Mouse (Mus musculus) midbrain, embryonic 15.5 days (tissue): ENCODE results near the gene Best1. TPM values are rescaled to one million over a fixed set of nuclear protein-coding genes. Genes with fewer than 3 reads are reported as not detected.
A peak's percentile ranks its signal among the peaks of the same experiment; 100 is the strongest.
"Not testable (repeated sequence)": the region's sequence is repeated elsewhere in the genome, so short reads cannot be mapped to it uniquely, and the experiment has no call there.

Source experiments
- ATAC-seq: fragments of 200-750 bp; cut with Nextera tagmentation; replicated peaks from 2 replicates; pipeline ENCODE4 v1.8.0; 2017; ENCODE audit warnings: moderate TSS enrichment
- H3K27ac ChIP-seq: fragments of 300-500 bp; sonication (generic); 2 replicates; pipeline ENCODE4 v1.5.1; 2015; ENCODE audit warnings: mild to moderate bottlenecking, inconsistent platforms
- H3K27me3 ChIP-seq: fragments of 300-500 bp; sonication (generic); replicated peaks from 2 replicates; pipeline ENCODE4 v1.6.1; 2015; ENCODE audit warnings: inconsistent platforms
- H3K36me3 ChIP-seq: fragments of 300-500 bp; sonication (generic); replicated peaks from 2 replicates; pipeline ENCODE4 v1.6.1; 2015; ENCODE audit warnings: inconsistent platforms
- H3K4me1 ChIP-seq: fragments of 300-500 bp; sonication (generic); 2 replicates; pipeline ENCODE4 v1.6.1; 2015; ENCODE audit warnings: inconsistent platforms
- H3K4me2 ChIP-seq: fragments of 300-500 bp; sonication (generic); 2 replicates; pipeline ENCODE4 v1.6.1; 2015; ENCODE audit warnings: inconsistent platforms, mild to moderate bottlenecking, moderate library complexity
- H3K4me3 ChIP-seq: fragments of 300-500 bp; sonication (generic); 2 replicates; pipeline ENCODE4 v1.5.1; 2015; ENCODE audit warnings: mild to moderate bottlenecking, inconsistent platforms
- H3K9ac ChIP-seq: fragments of 300-500 bp; sonication (generic); 2 replicates; pipeline ENCODE4 v1.6.1; 2015; ENCODE audit warnings: mild to moderate bottlenecking, inconsistent platforms
- H3K9me3 ChIP-seq: fragments of 300-500 bp; sonication (generic); 2 replicates; pipeline ENCODE4 v1.6.1; 2016; ENCODE audit warnings: inconsistent platforms
- WGBS: fragments of 180-500 bp; shearing (Covaris S2); methylation state at CpG from one replicate; pipeline ENCODE4 v1.1.7; 2015; ENCODE audit warnings: mixed read lengths; 5-methylcytosine and 5-hydroxymethylcytosine counted together
- polyA plus RNA-seq: library from polyadenylated mRNA; unstranded; fragments of >200 nt; fragmentation: Nextera tagmentation; extraction: Ambion mirVana; gene quantifications from 2 replicates; pipeline ENCODE4 v1.2.1, GENCODE M21; 2015

Best1 gene
- polyA plus RNA-seq, 1 experiment from 2014 or later, result 3.2 TPM

DNA sequence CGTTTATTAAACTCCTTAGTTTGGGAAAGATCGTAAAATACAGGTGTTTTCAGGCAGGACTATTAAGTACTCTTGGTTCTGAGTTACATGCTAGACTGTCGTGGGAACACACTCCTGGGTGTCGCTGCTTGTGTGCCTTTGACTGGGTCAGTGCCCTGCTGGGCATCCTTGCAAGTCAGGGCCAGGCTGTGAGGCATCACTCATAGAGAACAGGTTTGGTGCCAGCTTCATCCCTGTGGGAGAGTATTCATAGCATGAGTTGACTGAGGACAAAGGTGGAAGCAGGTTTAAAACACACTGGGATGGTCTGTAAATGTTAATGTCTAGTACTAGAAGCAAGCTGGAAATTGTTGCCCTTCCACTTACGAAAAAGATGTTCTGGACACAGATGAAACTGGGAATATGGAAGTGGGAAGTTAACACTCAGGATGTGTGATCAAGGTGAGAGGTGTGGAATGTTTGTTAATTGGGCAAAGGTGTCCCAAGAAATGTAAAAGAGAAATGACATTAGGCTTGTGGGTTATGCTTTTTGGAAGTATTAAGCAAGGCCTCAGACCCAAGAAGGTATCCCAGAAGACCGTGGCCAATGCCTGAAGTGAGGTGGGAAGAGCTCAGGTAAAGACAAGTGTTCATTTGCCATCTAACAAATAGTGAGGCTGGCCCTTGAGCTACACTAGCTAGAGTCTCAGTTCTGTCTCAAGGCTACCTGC lies 16.1 kb downstream of the Best1 start:
- Histone ChIP-seq H3K4me2 (no peak overlapping the region), H3K4me1 (peaks cover 20% of the 10 kb centered on the region), H3K36me3 (peaks cover 7% of the 10 kb centered on the region), H3K9me3 (no peaks in the 10 kb centered on the region), H3K27me3 (no peaks in the 10 kb centered on the region), H3K4me3 (no peak overlapping the region), H3K9ac (no peak overlapping the region), H3K27ac (no peak overlapping the region)
- WGBS, result 93% methylated on average over 6 of the region's 6 CpGs
- ATAC-seq, result no peak

DNA sequence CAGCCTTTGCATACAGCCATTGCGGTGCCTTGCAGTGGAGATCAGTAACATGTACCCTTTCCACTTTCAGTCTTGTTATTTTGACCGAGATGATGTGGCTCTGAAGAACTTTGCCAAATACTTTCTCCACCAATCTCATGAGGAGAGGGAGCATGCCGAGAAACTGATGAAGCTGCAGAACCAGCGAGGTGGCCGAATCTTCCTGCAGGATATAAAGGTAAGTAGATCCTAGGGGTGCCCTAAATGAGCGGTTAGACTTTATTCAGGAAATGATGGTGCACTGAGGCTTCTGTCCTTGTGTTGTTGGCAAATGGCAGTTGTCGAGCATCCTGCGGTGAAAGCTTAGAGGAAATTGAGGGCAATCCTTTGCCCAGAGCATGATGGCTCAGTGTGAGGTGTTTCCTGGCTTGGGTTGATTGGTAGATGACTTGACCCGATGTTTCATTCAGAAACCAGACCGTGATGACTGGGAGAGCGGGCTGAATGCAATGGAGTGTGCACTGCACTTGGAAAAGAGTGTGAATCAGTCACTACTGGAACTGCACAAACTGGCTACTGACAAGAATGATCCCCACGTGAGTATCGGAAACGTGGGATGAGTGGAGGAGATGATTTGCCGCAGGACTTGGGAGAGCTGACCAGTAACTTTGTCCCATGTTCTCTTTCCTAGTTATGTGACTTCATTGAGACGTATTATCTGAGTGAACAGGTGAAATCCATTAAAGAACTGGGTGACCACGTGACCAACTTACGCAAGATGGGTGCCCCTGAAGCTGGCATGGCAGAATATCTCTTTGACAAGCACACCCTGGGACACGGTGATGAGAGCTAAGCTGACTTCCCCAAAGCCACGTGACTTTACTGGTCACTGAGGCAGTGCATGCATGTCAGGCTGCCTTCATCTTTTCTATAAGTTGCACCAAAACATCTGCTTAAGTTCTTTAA lies 17.1 kb downstream of the Best1 start:
- no peaks in the 10 kb centered on the region for H3K27me3 ChIP-seq
- peaks cover 7% of the 10 kb centered on the region for H3K36me3 ChIP-seq
- peak overlapping the region; percentile 82; the same call in 1 of the 2 replicates for H3K9ac ChIP-seq
- no peak overlapping the region for H3K27ac ChIP-seq
- 94% methylated on average over 20 of the region's 20 CpGs for WGBS
- H3K9me3 ChIP-seq, result no peaks in the 10 kb centered on the region
- ATAC-seq, result no peak
- H3K4me1 ChIP-seq, result peaks cover 20% of the 10 kb centered on the region
- peak overlapping the region; percentile 82 for H3K4me3 ChIP-seq
- peak overlapping the region; percentile 82 for H3K4me2 ChIP-seq

DNA sequence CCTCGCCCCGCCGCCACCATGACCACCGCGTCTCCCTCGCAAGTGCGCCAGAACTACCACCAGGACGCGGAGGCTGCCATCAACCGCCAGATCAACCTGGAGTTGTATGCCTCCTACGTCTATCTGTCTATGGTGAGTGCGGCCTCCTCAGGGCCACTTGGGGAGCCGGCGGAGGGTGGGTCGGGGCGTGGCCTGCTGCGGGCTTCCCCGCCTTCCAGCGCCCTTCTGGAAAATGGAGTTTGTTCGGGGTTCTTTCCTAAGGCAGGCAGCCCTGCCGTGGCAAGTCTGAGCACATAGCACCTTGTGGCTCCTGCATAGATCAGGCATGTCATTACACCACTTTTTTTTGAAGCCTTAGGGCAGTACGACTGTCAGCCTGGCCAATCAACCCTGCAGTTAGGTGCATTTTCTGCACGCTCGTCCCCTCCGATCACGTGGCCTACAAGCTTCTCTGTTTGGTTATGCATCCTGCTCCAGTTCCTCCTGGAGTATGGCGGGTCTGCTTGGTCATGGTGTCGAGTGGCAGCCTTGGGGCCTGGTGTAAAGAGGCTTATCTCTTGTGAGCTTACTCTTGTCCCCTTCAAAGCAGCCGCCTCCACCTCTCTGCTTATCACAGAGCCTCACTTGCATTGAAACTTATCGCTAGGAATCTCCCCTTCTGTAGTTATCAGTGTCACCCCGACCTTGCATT lies 18.4 kb downstream of the Best1 start:
- under 1% methylated on average over 29 of the region's 31 CpGs for WGBS
- H3K4me2 ChIP-seq, result peak overlapping the region; percentile 82
- H3K27ac ChIP-seq, result peak overlapping the region; percentile 92
- peak; percentile 84 for ATAC-seq
- H3K4me1 ChIP-seq, result peaks cover 20% of the 10 kb centered on the region
- H3K9me3 ChIP-seq, result no peaks in the 10 kb centered on the region
- peaks cover 7% of the 10 kb centered on the region for H3K36me3 ChIP-seq
- peak overlapping the region; percentile 82 for H3K4me3 ChIP-seq
- H3K27me3 ChIP-seq, result no peaks in the 10 kb centered on the region
- H3K9ac ChIP-seq, result peak overlapping the region; percentile 82

DNA sequence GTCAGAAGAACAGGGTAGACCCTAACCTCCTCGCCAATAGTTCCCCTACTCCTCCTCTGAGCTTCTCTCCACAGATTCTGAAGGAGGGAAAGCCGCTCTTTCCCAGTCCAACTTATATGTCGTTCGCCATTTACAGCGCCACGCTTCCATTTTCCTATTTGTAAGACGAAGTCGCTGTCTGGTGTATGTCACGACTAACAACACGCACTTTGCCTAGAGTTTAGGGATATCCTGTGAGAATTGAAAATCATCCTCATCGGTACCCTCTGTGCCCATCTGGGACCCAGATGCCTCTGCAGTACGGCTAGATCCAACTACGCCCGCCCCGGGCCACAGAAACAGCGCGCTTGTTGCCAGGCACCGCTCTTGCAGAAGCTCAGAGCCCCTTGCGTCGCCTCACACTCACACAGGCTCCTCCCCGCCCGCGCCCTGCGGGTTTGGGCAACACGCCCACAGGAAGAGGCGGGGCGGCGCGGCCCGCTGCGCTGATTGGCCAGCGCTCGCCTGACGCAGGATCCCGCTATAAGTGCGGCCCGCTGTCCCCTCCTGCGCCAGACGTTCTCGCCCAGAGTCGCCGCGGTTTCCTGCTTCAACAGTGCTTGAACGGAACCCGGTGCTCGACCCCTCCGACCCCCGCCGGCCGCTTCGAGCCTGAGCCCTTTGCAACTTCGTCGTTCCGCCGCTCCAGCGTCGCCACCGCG lies 19.1 kb downstream of the Best1 start:
- 1% methylated on average over 55 of the region's 59 CpGs for WGBS
- Histone ChIP-seq H3K27me3 (no peaks in the 10 kb centered on the region), H3K36me3 (peaks cover 7% of the 10 kb centered on the region), H3K27ac (peak overlapping the region; percentile 92), H3K4me3 (peak overlapping the region; percentile 82), H3K9me3 (no peaks in the 10 kb centered on the region), H3K4me2 (peak overlapping the region; percentile 82), H3K9ac (peak overlapping the region; percentile 82), H3K4me1 (peaks cover 20% of the 10 kb centered on the region)
- ATAC-seq, result peak; percentile 99

DNA sequence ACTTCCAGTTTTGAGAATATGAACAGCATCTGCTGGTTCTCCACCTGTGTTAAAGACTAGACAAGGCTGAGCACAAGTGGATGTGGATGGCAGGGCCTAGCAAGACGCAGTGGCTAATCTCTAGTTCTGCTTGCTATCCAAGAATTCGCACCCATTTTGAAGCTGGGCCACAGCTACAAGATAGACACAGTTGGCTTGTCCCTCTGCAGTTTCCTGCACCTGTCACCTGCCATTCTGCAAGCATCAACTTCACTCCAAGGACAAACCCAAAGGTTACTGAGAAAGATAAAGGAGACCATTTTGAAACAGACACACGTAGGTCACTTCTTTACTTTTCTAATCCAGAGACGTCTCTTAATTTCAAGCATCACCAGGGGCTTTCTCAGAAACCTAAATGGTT lies 19.8 kb downstream of the Best1 start:
- peaks cover 7% of the 10 kb centered on the region for H3K36me3 ChIP-seq
- peak overlapping the region; percentile 92 for H3K27ac ChIP-seq
- H3K4me2 ChIP-seq, result peak overlapping the region; percentile 82
- peaks cover 20% of the 10 kb centered on the region for H3K4me1 ChIP-seq
- ATAC-seq, result no peak
- 66% methylated on average over 4 of the region's 4 CpGs for WGBS
- peak overlapping the region; percentile 82 for H3K4me3 ChIP-seq
- H3K9me3 ChIP-seq, result no peaks in the 10 kb centered on the region
- no peaks in the 10 kb centered on the region for H3K27me3 ChIP-seq
- no peak overlapping the region for H3K9ac ChIP-seq

DNA sequence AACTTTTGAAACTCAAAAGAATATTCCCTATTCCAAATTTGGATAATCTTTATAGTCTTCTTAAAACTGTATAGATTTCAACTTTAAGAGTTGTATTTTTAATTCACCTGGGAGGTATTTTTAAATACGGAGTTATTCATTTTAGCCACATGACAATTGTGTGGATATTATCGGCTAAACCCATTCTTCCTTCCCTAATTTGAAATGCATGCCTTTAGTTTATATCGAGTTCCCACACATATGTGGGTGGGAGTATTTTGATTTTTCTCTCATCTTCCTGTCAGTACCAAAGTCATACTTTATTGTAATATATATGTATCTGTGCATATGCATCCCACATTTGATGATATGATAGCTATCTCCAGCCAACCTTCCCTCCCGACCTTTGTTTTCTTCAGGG lies 21.2 kb downstream of the Best1 start, which contains the start of gene Fth1:
Fth1 (plus strand) TSS at position 341 of the 400 bp plus-strand sequence.
- H3K9me3 ChIP-seq, result no peaks in the 10 kb centered on the region
- H3K4me2 ChIP-seq, result no peak within 1 kb of the TSS
- no peak within 1 kb of the TSS for H3K9ac ChIP-seq
- peaks cover 3% of the 10 kb centered on the region for H3K36me3 ChIP-seq
- no peak within 1 kb of the TSS for H3K4me3 ChIP-seq
- 85% methylated on average over 4 of the region's 4 CpGs for WGBS
- peaks cover 20% of the 10 kb centered on the region for H3K4me1 ChIP-seq
- H3K27me3 ChIP-seq, result no peaks in the 10 kb centered on the region
- no peak for ATAC-seq
- H3K27ac ChIP-seq, result no peak within 1 kb of the TSS

DNA sequence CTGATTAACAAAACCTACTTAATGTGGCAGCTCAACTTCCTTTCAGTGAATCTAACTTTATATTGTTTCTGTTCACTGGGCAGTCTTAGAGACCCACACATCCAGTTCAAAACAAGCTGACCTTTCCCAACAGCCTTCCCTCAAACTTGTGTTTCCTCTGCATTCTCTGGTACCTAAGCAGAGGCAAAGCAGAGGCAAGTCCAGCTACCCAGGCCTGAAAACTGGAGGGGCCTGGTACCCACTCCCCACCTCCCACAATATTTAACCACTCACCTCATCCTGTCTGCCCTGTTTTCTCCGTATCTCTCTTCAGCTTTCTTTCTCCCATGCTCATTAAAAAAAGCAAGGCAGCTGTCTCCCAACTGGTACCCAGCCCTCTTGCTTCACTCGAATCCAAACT lies 22.3 kb downstream of the Best1 start:
- no peak overlapping the region for H3K4me2 ChIP-seq
- no peak for ATAC-seq
- 86% methylated on average over 2 of the region's 2 CpGs for WGBS

DNA sequence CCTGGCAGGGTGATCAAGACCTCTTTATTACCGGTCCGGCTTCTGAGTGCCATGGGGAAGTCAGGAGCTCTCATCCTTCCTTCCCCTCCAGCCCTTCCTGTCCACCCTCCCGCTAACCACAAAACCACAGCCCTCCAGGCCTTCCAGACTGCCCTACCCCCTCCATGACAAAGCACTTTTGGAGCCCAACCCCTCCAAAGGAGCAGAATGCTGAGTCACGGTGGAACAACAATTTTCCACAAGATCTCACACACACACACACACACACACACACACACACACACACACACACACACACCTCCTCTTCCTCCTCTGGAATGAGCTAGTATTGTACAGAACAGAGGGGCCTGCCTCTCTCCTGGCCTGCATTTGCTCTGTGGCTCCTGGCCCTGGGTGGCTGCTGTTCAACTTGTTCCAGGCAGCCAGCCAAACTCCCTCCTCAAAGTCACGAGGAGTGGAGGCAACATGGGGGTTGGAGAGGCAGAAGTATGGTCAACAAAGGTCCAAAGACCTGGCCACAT lies 22.9 kb downstream of the Best1 start:
- Histone ChIP-seq H3K4me3 (no peak overlapping the region), H3K27me3 (no peaks in the 10 kb centered on the region), H3K27ac (no peak overlapping the region), H3K9ac (no peak overlapping the region), H3K9me3 (no peaks in the 10 kb centered on the region), H3K4me2 (no peak overlapping the region), H3K4me1 (peaks cover 11% of the 10 kb centered on the region), H3K36me3 (no peaks in the 10 kb centered on the region)
- ATAC-seq, result no peak
- WGBS, result 59% methylated on average over 5 of the region's 5 CpGs

More for the DNA sequence above, 22.3 kb downstream of the Best1 start:
- H3K9ac ChIP-seq, result no peak overlapping the region
- H3K9me3 ChIP-seq, result no peaks in the 10 kb centered on the region
- H3K27me3 ChIP-seq, result no peaks in the 10 kb centered on the region
- H3K4me1 ChIP-seq, result peaks cover 18% of the 10 kb centered on the region
- no peak overlapping the region for H3K4me3 ChIP-seq
- H3K36me3 ChIP-seq, result no peaks in the 10 kb centered on the region
- H3K27ac ChIP-seq, result no peak overlapping the region

DNA sequence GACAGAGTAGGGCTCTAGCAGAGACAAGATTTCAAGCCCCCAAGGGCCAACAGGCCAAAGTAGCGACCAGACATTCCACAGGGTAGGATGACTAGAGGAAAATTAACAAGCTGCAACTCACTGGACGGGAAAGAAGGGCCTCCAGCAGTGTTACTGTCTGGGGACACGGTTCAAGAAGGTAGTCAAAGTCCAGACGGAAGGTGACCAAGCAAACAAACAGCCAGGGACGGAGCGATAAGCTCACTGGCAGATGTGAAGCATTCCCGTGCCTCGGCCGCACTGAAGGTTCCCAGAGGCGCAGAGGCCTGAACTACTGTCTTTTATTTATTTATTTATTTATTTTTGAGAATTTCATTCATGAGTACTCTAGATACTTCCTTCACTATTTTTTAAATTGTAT lies 24.3 kb downstream of the Best1 start:
- Histone ChIP-seq H3K4me1 (peaks cover 8% of the 10 kb centered on the region), H3K27ac (no peak overlapping the region), H3K4me3 (no peak overlapping the region), H3K4me2 (no peak overlapping the region), H3K36me3 (no peaks in the 10 kb centered on the region), H3K9me3 (no peaks in the 10 kb centered on the region), H3K27me3 (no peaks in the 10 kb centered on the region), H3K9ac (no peak overlapping the region)
- 91% methylated on average over 10 of the region's 10 CpGs for WGBS
- ATAC-seq, result no peak

DNA sequence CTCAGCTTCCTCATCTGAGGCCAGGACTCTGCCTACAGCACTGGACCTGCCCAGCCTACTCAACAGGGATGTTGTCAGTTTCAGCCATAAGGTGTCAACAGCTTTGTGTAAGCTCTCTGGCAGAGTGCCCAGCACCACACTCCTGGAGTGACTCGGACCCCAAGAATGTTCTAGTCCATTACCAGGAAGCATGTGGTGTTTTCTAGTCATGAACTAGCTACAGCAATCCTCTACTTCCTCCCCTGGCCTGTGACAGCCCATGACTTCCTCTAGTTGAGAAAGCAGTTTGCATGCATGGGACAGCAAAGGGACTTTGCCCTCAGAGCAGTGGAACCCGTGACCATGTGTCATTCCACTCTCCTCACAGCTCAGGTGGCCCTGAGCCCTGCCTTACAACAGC lies 26.6 kb downstream of the Best1 start:
- not testable (repeated sequence) for ATAC-seq
- 80% methylated on average over 2 of the region's 2 CpGs for WGBS

DNA sequence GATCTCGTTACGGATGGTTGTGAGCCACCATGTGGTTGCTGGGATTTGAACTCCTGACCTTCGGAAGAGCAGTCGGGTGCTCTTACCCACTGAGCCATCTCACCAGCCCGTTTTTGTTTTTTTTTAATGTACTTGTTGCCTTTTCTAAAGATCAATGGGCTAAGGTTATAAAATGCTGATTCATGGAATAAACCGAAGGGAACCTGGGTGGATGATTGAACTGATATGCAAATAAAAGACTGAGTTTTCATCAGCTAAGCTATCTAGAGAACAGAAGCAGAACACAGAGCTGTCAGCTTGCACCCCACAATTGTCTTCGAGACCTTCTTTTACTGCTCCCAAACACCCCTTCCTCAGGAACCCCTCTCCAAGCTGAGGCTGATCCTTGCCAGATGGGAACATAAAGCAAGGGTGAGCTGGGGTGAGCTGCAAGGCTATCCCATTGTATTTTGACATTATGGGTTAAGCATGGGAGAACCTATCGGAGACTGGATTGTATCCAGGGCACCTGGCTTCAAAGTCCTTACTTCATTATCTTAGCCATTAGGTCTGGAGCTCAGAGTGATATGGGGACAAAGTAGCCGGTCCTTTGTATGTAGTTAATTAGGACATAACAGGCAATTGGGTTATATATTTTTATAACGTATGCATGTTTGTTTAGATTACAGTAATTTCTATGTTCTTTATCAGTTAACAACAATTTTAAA lies 33.2 kb downstream of the Best1 start:
- no peak for ATAC-seq
- no peaks in the 10 kb centered on the region for H3K36me3 ChIP-seq
- H3K9ac ChIP-seq, result no peak overlapping the region
- H3K9me3 ChIP-seq, result no peaks in the 10 kb centered on the region
- WGBS, result 85% methylated on average over 10 of the region's 10 CpGs
- no peak overlapping the region for H3K4me3 ChIP-seq
- no peaks in the 10 kb centered on the region for H3K4me1 ChIP-seq
- H3K4me2 ChIP-seq, result no peak overlapping the region
- H3K27ac ChIP-seq, result no peak overlapping the region
- H3K27me3 ChIP-seq, result no peaks in the 10 kb centered on the region

More for the DNA sequence above, 26.6 kb downstream of the Best1 start:
- H3K27me3 ChIP-seq, H3K4me1 ChIP-seq, H3K4me3 ChIP-seq, H3K27ac ChIP-seq, H3K36me3 ChIP-seq, H3K9ac ChIP-seq, H3K9me3 ChIP-seq, H3K4me2 ChIP-seq: not testable (repeated sequence)
